Mouse (Mus musculus) embryonic fibroblast, embryonic 13.5 days (primary cell): ENCODE data around the gene Iqsec3.

Experiments used
- CTCF ChIP-seq: IDR thresholded peaks from 2 replicates; pipeline ENCODE4 v1.5.1; 2011; ENCODE audit warnings: mild to moderate bottlenecking, control low read depth, low read length, moderate library complexity, borderline replicate concordance; ENCODE audit not compliant: insufficient read depth
- POLR2A ChIP-seq: IDR thresholded peaks from 2 replicates; pipeline ENCODE4 v1.6.1; 2011; ENCODE audit warnings: low read depth, mild to moderate bottlenecking, control low read depth, low read length, moderate library complexity

- TF ChIP-seq CTCF (no peak), POLR2A (no peak)
Observed at GRCm38 (mm10) chr6:121517726-121518125, 44.2 kb upstream of the Iqsec3 start.
